Mouse (Mus musculus) heart, adult 2 months (tissue): ENCODE data around the gene Bid.

Experiments used
- CTCF ChIP-seq: fragments of 200-600 bp; IDR thresholded peaks from 2 replicates; pipeline ENCODE4 v1.8.1; 2022; ENCODE audit warnings: antibody characterized with exemption, mild to moderate bottlenecking, moderate library complexity
- EP300 ChIP-seq: fragments of 200-500 bp; IDR thresholded peaks from 2 replicates; pipeline ENCODE4 v1.6.1; 2011; ENCODE audit warnings: low read depth, low read length, control low read depth; ENCODE audit not compliant: insufficient read depth
- POLR2A ChIP-seq: fragments of 200-500 bp; IDR thresholded peaks from 2 replicates; pipeline ENCODE4 v1.6.1; 2011; ENCODE audit warnings: mild to moderate bottlenecking, low read depth, low read length, control low read depth; ENCODE audit not compliant: insufficient read depth

GRCm38 (mm10) chr6:120898188-120898833 lies 18.3 kb downstream of the Bid start:
- 0 out of 2 replicates have a peak, but pooled peaks have one; percentile 30 for TF ChIP-seq EP300
- TF ChIP-seq POLR2A = no peak
- peak; percentile 92 for TF ChIP-seq CTCF
